Mouse (Mus musculus) C2C12 (cell line): Measurements from ENCODE around the gene Fancc.

Source experiments
- CEBPB ChIP-seq: IDR thresholded peaks from one replicate; pipeline ENCODE4 v1.6.1; 2011; ENCODE audit warnings: low read depth, mild to moderate bottlenecking, control low read depth, moderate library complexity
- CTCF ChIP-seq: IDR thresholded peaks from one replicate; pipeline ENCODE4 v1.5.1; 2011; ENCODE audit not compliant: control insufficient read depth, insufficient read depth, insufficient read length
- MAX ChIP-seq: IDR thresholded peaks from one replicate; pipeline ENCODE4 v1.6.1; 2011; ENCODE audit warnings: mild to moderate bottlenecking, control low read depth
- MYOD1 ChIP-seq: IDR thresholded peaks from one replicate; pipeline ENCODE4 v1.6.1; 2011; ENCODE audit warnings: low read depth; ENCODE audit not compliant: control insufficient read depth, insufficient read length
- MYOG ChIP-seq: IDR thresholded peaks from one replicate; pipeline ENCODE4 v1.6.1; 2011; ENCODE audit not compliant: control insufficient read depth, insufficient read length; ENCODE audit errors: extremely low read depth
- USF1 ChIP-seq: IDR thresholded peaks from one replicate; pipeline ENCODE4 v1.6.1; 2011; ENCODE audit warnings: low read depth, mild to moderate bottlenecking, control low read depth, moderate library complexity

GRCm38 (mm10) chr13:63289687-63290086 is 207.4 kb downstream of the Fancc start:
- TF ChIP-seq CTCF (no peak), USF1 (no peak), MAX (no peak), MYOD1 (no peak), MYOG (no peak), CEBPB (no peak)
